Comparison of ENCODE assay signal across 7 mouse cellular contexts in the genomic region with DNA sequence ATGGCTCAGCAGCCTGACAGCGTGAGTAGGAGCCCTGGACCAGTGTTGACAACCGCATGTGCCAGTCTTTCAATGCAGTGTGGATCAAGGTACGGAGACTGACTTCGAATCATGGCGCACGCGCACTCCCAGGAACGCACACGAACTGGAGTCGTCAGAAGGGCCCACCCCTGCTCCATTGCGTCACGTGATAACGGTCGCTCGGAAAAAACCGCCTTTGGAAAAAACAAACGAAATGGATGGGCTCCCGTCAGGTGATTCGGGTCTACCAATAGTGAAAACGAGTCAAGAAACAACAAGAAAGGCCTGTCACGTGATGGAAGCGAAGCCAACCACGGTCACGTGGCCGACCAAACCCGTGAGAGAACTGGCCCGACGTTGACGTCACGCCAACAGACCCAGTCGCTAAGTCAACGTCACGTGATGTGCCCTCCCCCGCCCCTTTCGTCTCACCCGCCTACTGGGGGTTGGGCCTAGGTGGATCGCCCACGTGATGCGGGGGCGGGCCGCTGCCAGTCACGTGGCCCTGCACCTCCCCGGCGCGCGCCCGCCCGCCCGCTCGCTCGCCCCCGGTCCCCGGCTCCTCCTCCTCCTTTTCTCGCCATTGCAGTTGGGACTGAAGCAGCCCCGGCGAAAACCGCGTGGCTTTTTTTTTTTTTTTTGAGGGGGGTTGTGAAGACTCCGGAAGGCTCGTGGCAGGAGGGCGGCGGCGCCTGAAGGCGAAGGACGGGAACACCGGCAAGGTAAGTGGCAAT. TPM values are rescaled to one million over a fixed set of nuclear protein-coding genes. Genes with fewer than 3 reads are reported as not detected.
DNase-seq lines count a peak whose midpoint lies in the region; ATAC-seq lines count a peak whose summit lies in the region.

A gene (plus strand): TSS at position 515 of the 755 bp plus-strand sequence.

- peak within 1 kb of the TSS; percentile 68 for H3K4me3 ChIP-seq in embryonic facial prominence, embryonic 11.5 days (ENCODE audit: low read depth, low read length)
- peak within 1 kb of the TSS; percentile 90 for H3K4me3 ChIP-seq in limb, embryonic 10.5 days
- peak within 1 kb of the TSS; percentile 92 for H3K4me3 ChIP-seq in midbrain, embryonic 13.5 days (replicated peaks)

- no peaks in the 10 kb centered on the region for H3K27me3 ChIP-seq in embryonic facial prominence, embryonic 11.5 days (ENCODE audit: control insufficient read depth, insufficient read depth, low read length)
- H3K27me3 ChIP-seq in limb, embryonic 10.5 days (ENCODE audit: low read depth, poor library complexity, severe bottlenecking) = no peaks in the 10 kb centered on the region
- no peaks in the 10 kb centered on the region; the same call in 1 of the 2 replicates for H3K27me3 ChIP-seq in midbrain, embryonic 13.5 days

- peak within 1 kb of the TSS; percentile 73 for H3K4me2 ChIP-seq in embryonic facial prominence, embryonic 11.5 days (ENCODE audit: low read depth, low read length)
- peak within 1 kb of the TSS; percentile 91 for H3K4me2 ChIP-seq in midbrain, embryonic 13.5 days (replicated peaks)

- WGBS in embryonic facial prominence, embryonic 11.5 days = under 1% methylated on average over 63 of the region's 66 CpGs
- under 1% methylated on average over 66 of the region's 66 CpGs for WGBS in limb, embryonic 10.5 days
- WGBS in midbrain, embryonic 13.5 days = under 1% methylated on average over 65 of the region's 66 CpGs

- 0 out of 2 replicates have a peak, but pooled peaks cover 4% of the 10 kb centered on the region for H3K36me3 ChIP-seq in embryonic facial prominence, embryonic 11.5 days (replicated peaks; ENCODE audit: control insufficient read depth, insufficient read depth, low read depth, low read length)
- peaks cover 30% of the 10 kb centered on the region for H3K36me3 ChIP-seq in limb, embryonic 10.5 days
- peaks cover 10% of the 10 kb centered on the region for H3K36me3 ChIP-seq in midbrain, embryonic 13.5 days

- DNase-seq in adrenal gland, postnatal 14 days = peak; percentile 100
- DNase-seq in embryonic facial prominence, embryonic 11.5 days (ENCODE audit: low spot score) = peak; percentile 100
- DNase-seq in kidney, adult 11 months = peak; percentile 100
- peak; percentile 100 for DNase-seq in limb, embryonic 10.5 days (ENCODE audit: low spot score)
- DNase-seq in spleen, adult 12 weeks (ENCODE audit: low spot score) = peak; percentile 99

- peak; percentile 91 for ATAC-seq in embryonic facial prominence, embryonic 11.5 days (replicated peaks; ENCODE audit: insufficient number of reproducible peaks, low FRiP score, low TSS enrichment, low read depth)
- ATAC-seq in granulocyte monocyte progenitor cell, adult 5-6 weeks (replicated peaks; ENCODE audit: poor library complexity, severe bottlenecking) = peak; percentile 79
- ATAC-seq in midbrain, embryonic 13.5 days = peak; percentile 93

- peak within 1 kb of the TSS; percentile 87 for H3K27ac ChIP-seq in embryonic facial prominence, embryonic 11.5 days (replicated peaks; ENCODE audit: low read depth, low read length)
- H3K27ac ChIP-seq in limb, embryonic 10.5 days = peak within 1 kb of the TSS; percentile 98
- H3K27ac ChIP-seq in midbrain, embryonic 13.5 days = peak within 1 kb of the TSS; percentile 92

- H3K9me3 ChIP-seq in embryonic facial prominence, embryonic 11.5 days (replicated peaks; ENCODE audit: control insufficient read depth, low read length) = no peaks in the 10 kb centered on the region
- H3K9me3 ChIP-seq in limb, embryonic 10.5 days (replicated peaks) = no peaks in the 10 kb centered on the region
- H3K9me3 ChIP-seq in midbrain, embryonic 13.5 days = no peaks in the 10 kb centered on the region

- peak within 1 kb of the TSS; percentile 95 for H3K9ac ChIP-seq in embryonic facial prominence, embryonic 11.5 days (replicated peaks; ENCODE audit: low read length)
- H3K9ac ChIP-seq in midbrain, embryonic 13.5 days (replicated peaks) = peak within 1 kb of the TSS; percentile 85

- H3K4me1 ChIP-seq in embryonic facial prominence, embryonic 11.5 days (ENCODE audit: control insufficient read depth, insufficient read depth, low read length) = no peaks in the 10 kb centered on the region
- peaks cover 9% of the 10 kb centered on the region for H3K4me1 ChIP-seq in limb, embryonic 10.5 days
- peaks cover 31% of the 10 kb centered on the region for H3K4me1 ChIP-seq in midbrain, embryonic 13.5 days (replicated peaks)

RNA-seq across cellular contexts. Expression of the gene that starts here (rescaled TPM):
- total RNA-seq in adrenal gland, postnatal 14 days (2021) = 55.3 and 64.4 TPM in 2 replicates
- 248 and 256 TPM in 2 replicates for polyA plus RNA-seq in embryonic facial prominence, embryonic 11.5 days (2014; fragmentation: Nextera tagmentation; extraction: Ambion mirVana)
- 82.0 and 84.2 TPM in 2 replicates for total RNA-seq in granulocyte monocyte progenitor cell, adult 5-6 weeks (2014; fragmentation: Nextera tagmentation)
- 73.4 and 104 TPM in 2 replicates for total RNA-seq in granulocyte monocyte progenitor cell, adult 5-6 weeks (2017)
- 320 and 362 TPM in 2 replicates for polyA plus RNA-seq in limb, embryonic 10.5 days (2016; fragmentation: Nextera tagmentation; extraction: Ambion mirVana)
- polyA plus RNA-seq in midbrain, embryonic 13.5 days (2015; fragmentation: Nextera tagmentation; extraction: Ambion mirVana) = 312 and 327 TPM in 2 replicates

Comparison
In these comparisons a context has a peak if more than half of its experiments do, and no peak if none do; other contexts are left out.
1. Peak in every context shown above with its lines: DNase-seq, ATAC-seq, H3K4me3 ChIP-seq and H3K27ac ChIP-seq.